Comparison of ENCODE assay signal across 10 mouse cellular contexts in genomic region chr3:107939830-107940229, GRCm38 (mm10). TPM values are rescaled to one million over a fixed set of nuclear protein-coding genes. Genes with fewer than 3 reads are reported as not detected.
DNase-seq lines count a peak whose midpoint lies in the region; ATAC-seq and TF ChIP-seq lines count a peak whose summit lies in the region.
"Had no signal": no experiment of that assay in that cellular context is flagged by ENCODE, and none has a peak within 500 bp of the region (broad histone marks: within the 10 kb centered on the region; RNA-seq: fewer than 3 reads in every experiment).

No protein-coding gene starts in this region.

- no peak for TF ChIP-seq CTCF in testis, adult 2 months (IDR thresholded peaks at IDR 0.05; ENCODE audit: control insufficient read depth, insufficient read depth, insufficient replicate concordance, low read depth, low read length)

- H3K27me3 ChIP-seq in testis, adult 2 months (ENCODE audit: control insufficient read depth, insufficient read depth, low read length), result no peaks in the 10 kb centered on the region
- H3K27me3 ChIP-seq: heart, embryonic 15.5 days had no signal

- no peak for ATAC-seq in erythroid progenitor cell, adult 5-6 weeks (replicated peaks; ENCODE audit: low FRiP score, poor library complexity, severe bottlenecking)

- peaks cover 2% of the 10 kb centered on the region; the same call in 1 of the 2 replicates for H3K4me1 ChIP-seq in testis, adult 2 months (ENCODE audit: control insufficient read depth, insufficient read depth, low read length)

- intact Hi-C loops in left cerebral cortex, postnatal 14 days (cut with DNase I), result loop anchor here (5.0 to 10.0 kb wide), 2 partner anchors 77 to 205 kb away; partner anchors contain the start of genes Gnai3 and Gstm1

- DNase-seq in layer of hippocampus, adult 11-12 months (ENCODE audit: low spot score), result peak; percentile 41
- DNase-seq in layer of hippocampus, postnatal 36 days, result no peak
- no peak for DNase-seq in testis, postnatal 14 days (ENCODE audit: low spot score)
- DNase-seq in left cerebral cortex, postnatal 14 days (ENCODE audit: low spot score in 2 of 2), result peak; percentile 47 to 83
- DNase-seq in neural tube, embryonic 10.5 days (ENCODE audit: extremely low spot score, low spot score), result no peak

- peak overlapping the region; percentile 86 for H3K27ac ChIP-seq in testis, adult 2 months (ENCODE audit: control insufficient read depth, insufficient read depth, low read depth, low read length)
- H3K27ac ChIP-seq: heart, embryonic 15.5 days had no signal

- no peak for TF ChIP-seq POLR2A in testis, adult 2 months (IDR thresholded peaks at IDR 0.05; ENCODE audit: control insufficient read depth, low read depth, low read length)

- no peaks in the 10 kb centered on the region for H3K36me3 ChIP-seq in testis, adult 2 months (ENCODE audit: control insufficient read depth, insufficient read depth, low read length)
- H3K36me3 ChIP-seq: heart, embryonic 15.5 days had no signal

- H3K4me3 ChIP-seq in testis, adult 2 months (ENCODE audit: control insufficient read depth, low read depth, low read length), result no peak overlapping the region
- H3K4me3 ChIP-seq: heart, embryonic 15.5 days had no signal

RNA-seq across cellular contexts. Expression of gene Gstm6, which starts 3.7 kb away (rescaled TPM):
- 10 to 100 TPM; 15.0 to 16.0 TPM for total RNA-seq in layer of hippocampus, postnatal 36 days (2021)
- 59.3 and 78.5 TPM in 2 replicates for polyA plus RNA-seq in testis, adult 2 months (2012; rRNA removed)
- total RNA-seq in left cerebral cortex, postnatal 14 days (2021), result 1 to 10 TPM; 3.4 to 3.8 TPM
- total RNA-seq in erythroid progenitor cell, adult 5-6 weeks (2015; ENCODE audit: low replicate concordance), result not detected in 2 replicates
- total RNA-seq in erythroid progenitor cell, adult 5-6 weeks (2017; ENCODE audit: low replicate concordance), result not detected in 2 replicates

RNA-seq across cellular contexts. Expression of gene Gstm7, which starts 8.2 kb away (rescaled TPM):
- 100 to 1,000 TPM; 161 to 173 TPM for total RNA-seq in layer of hippocampus, postnatal 36 days (2021)
- polyA plus RNA-seq in testis, adult 2 months (2012; rRNA removed), result 85.5 and 86.7 TPM in 2 replicates
- total RNA-seq in left cerebral cortex, postnatal 14 days (2021), result 10 to 100 TPM; 66.3 to 66.4 TPM
- not detected in 2 replicates for total RNA-seq in erythroid progenitor cell, adult 5-6 weeks (2015; ENCODE audit: low replicate concordance)
- total RNA-seq in erythroid progenitor cell, adult 5-6 weeks (2017; ENCODE audit: low replicate concordance), result not detected in 2 replicates

RNA-seq across cellular contexts. Expression of gene Gstm3, which starts 29.3 kb away (rescaled TPM):
- total RNA-seq in layer of hippocampus, postnatal 36 days (2021), result not detected
- polyA plus RNA-seq in testis, adult 2 months (2012; rRNA removed), result 0.19 TPM in 1 of 2 replicates, not detected in the other
- not detected for total RNA-seq in left cerebral cortex, postnatal 14 days (2021)
- total RNA-seq in erythroid progenitor cell, adult 5-6 weeks (2015; ENCODE audit: low replicate concordance), result not detected in 2 replicates
- not detected in 2 replicates for total RNA-seq in erythroid progenitor cell, adult 5-6 weeks (2017; ENCODE audit: low replicate concordance)
- total RNA-seq: gastrocnemius, adult 8-10 months; layer of hippocampus, postnatal 14 days had no signal
- polyA plus RNA-seq: heart, embryonic 15.5 days had no signal

RNA-seq across cellular contexts. Expression of gene Gstm5, which starts 44.2 kb away (rescaled TPM):
- 100 to 1,000 TPM; 258 to 289 TPM for total RNA-seq in layer of hippocampus, postnatal 36 days (2021)
- 2,841 and 3,160 TPM in 2 replicates for polyA plus RNA-seq in testis, adult 2 months (2012; rRNA removed)
- total RNA-seq in left cerebral cortex, postnatal 14 days (2021), result 100 to 1,000 TPM; 182 to 200 TPM
- 49.4 and 80.1 TPM in 2 replicates for total RNA-seq in erythroid progenitor cell, adult 5-6 weeks (2015; ENCODE audit: low replicate concordance)
- total RNA-seq in erythroid progenitor cell, adult 5-6 weeks (2017; ENCODE audit: low replicate concordance), result 50.7 and 54.8 TPM in 2 replicates

RNA-seq across cellular contexts. Expression of gene Gstm2, which starts 46.4 kb away (rescaled TPM):
- total RNA-seq in layer of hippocampus, postnatal 36 days (2021), result 1 to 10 TPM; 3.1 to 3.6 TPM
- polyA plus RNA-seq in testis, adult 2 months (2012; rRNA removed), result 246 and 344 TPM in 2 replicates
- 1 to 10 TPM; 3.3 TPM for total RNA-seq in left cerebral cortex, postnatal 14 days (2021)
- not detected in 2 replicates for total RNA-seq in erythroid progenitor cell, adult 5-6 weeks (2015; ENCODE audit: low replicate concordance)
- total RNA-seq in erythroid progenitor cell, adult 5-6 weeks (2017; ENCODE audit: low replicate concordance), result not detected in 2 replicates

Comparison
In these comparisons a context has a peak if more than half of its experiments do, and no peak if none do; other contexts are left out.
1. DNase-seq: peak in layer of hippocampus, adult 11-12 months (single experiment) and left cerebral cortex, postnatal 14 days (2 of 2); none in layer of hippocampus, postnatal 36 days (0 of 2), testis, postnatal 14 days (single experiment) and neural tube, embryonic 10.5 days (single experiment).
2. RNA of gene Gstm6, which starts 3.7 kb away (total RNA-seq): 15.0 to 16.0 TPM in layer of hippocampus, postnatal 36 days and 3.4 to 3.8 TPM in left cerebral cortex, postnatal 14 days; not detected in erythroid progenitor cell, adult 5-6 weeks; every median in the first group is over 4 times any median in the second.
3. RNA of gene Gstm7, which starts 8.2 kb away (total RNA-seq): 161 to 173 TPM in layer of hippocampus, postnatal 36 days and 66.3 to 66.4 TPM in left cerebral cortex, postnatal 14 days; not detected in erythroid progenitor cell, adult 5-6 weeks; every median in the first group is over 10 times any median in the second.